Mouse (Mus musculus) intestine, embryonic 16.5 days (tissue): ENCODE data around the gene Cxcl15. TPM values are rescaled to one million over a fixed set of nuclear protein-coding genes. Genes with fewer than 3 reads are reported as not detected.
"Not testable (repeated sequence)": the region's sequence is repeated elsewhere in the genome, so short reads cannot be mapped to it uniquely, and the experiment has no call there.

Experiments
- ATAC-seq: fragments of 200-750 bp; cut with Nextera tagmentation; 2 replicates; pipeline ENCODE4 v1.8.0; 2017; ENCODE audit warnings: moderate TSS enrichment, moderate library complexity
- H3K27ac ChIP-seq: fragments of 300-500 bp; sonication (generic); 2 replicates; pipeline ENCODE4 v1.5.1; 2014; ENCODE audit warnings: mild to moderate bottlenecking, low read length
- H3K27me3 ChIP-seq: fragments of 300-500 bp; sonication (generic); replicated peaks from 2 replicates; pipeline ENCODE4 v1.6.1; 2014; ENCODE audit warnings: low read length, control low read depth, mixed read lengths; ENCODE audit not compliant: control insufficient read depth, insufficient read depth
- H3K36me3 ChIP-seq: fragments of 300-500 bp; sonication (generic); 2 replicates; pipeline ENCODE4 v1.6.1; 2014; ENCODE audit warnings: low read length, control low read depth; ENCODE audit not compliant: control insufficient read depth, insufficient read depth
- H3K4me1 ChIP-seq: fragments of 300-500 bp; sonication (generic); 2 replicates; pipeline ENCODE4 v1.6.1; 2014; ENCODE audit warnings: low read length, control low read depth, mixed read lengths; ENCODE audit not compliant: control insufficient read depth, insufficient read depth
- H3K4me2 ChIP-seq: fragments of 300-500 bp; sonication (generic); 2 replicates; pipeline ENCODE4 v1.6.1; 2014; ENCODE audit warnings: low read depth, low read length, control low read depth
- H3K4me3 ChIP-seq: fragments of 300-500 bp; sonication (generic); 2 replicates; pipeline ENCODE4 v1.5.1; 2014; ENCODE audit warnings: mild to moderate bottlenecking, low read length
- H3K9ac ChIP-seq: fragments of 300-500 bp; sonication (generic); 2 replicates; pipeline ENCODE4 v1.6.1; 2014; ENCODE audit warnings: low read depth, low read length
- H3K9me3 ChIP-seq: fragments of 300-500 bp; sonication (generic); 2 replicates; pipeline ENCODE4 v1.6.1; 2016; ENCODE audit warnings: low read length, control low read depth; ENCODE audit not compliant: control insufficient read depth
- WGBS: fragments of 180-500 bp; shearing (Covaris S2); extraction: QIAGEN DNeasy Blood & Tissue Kit; methylation state at CpG from one replicate; pipeline ENCODE4 v1.1.7; 2014; 5-methylcytosine and 5-hydroxymethylcytosine counted together
- polyA plus RNA-seq: library from polyadenylated mRNA; unstranded; fragments of >200 nt; fragmentation: Nextera tagmentation; extraction: Ambion mirVana; gene quantifications from 2 replicates; pipeline ENCODE4 v1.2.1, GENCODE M21; 2015

The Cxcl15 gene
- polyA plus RNA-seq, 1 experiment from 2014 or later, result 0.22 TPM

DNA sequence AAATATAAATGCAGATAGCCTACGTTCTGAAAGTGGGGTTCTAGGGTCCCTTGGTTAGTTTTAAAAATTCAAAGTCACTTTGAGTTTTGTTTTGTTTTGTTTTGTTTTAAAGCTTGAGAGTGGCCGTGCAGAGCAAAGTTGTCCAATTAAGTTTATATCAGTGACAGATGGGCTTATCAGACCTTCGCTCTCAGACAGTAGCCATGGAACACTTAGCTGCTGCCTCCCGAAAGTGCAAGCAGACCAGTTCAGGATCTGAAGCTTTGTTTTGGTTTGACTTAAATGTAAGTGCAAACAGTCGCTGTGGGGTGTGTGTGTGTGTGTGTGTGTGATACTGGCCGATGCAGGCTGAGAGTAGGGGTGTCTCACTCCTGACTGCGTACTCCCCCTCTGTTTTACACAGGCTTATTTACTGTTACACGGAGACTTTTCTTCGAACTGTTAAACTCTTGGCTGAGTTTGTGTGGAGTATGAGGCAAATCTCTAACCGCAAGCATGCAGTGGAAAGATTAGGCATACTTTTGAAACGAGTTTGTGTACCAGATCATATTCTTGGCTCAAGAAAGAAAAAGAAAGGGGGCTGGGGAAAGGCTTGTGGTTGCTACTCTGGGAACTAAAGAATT is 37.9 kb downstream of the Cxcl15 start:
- H3K4me3 ChIP-seq, result no peak overlapping the region
- H3K9me3 ChIP-seq, result no peaks in the 10 kb centered on the region
- WGBS, result 51% methylated on average over 11 of the region's 11 CpGs
- H3K36me3 ChIP-seq, result no peaks in the 10 kb centered on the region
- peak; percentile 59; the same call in 1 of the 2 replicates for ATAC-seq
- peak overlapping the region; percentile 9 for H3K27ac ChIP-seq
- no peaks in the 10 kb centered on the region for H3K4me1 ChIP-seq
- no peak overlapping the region for H3K9ac ChIP-seq
- no peak overlapping the region for H3K4me2 ChIP-seq
- H3K27me3 ChIP-seq, result no peaks in the 10 kb centered on the region

DNA sequence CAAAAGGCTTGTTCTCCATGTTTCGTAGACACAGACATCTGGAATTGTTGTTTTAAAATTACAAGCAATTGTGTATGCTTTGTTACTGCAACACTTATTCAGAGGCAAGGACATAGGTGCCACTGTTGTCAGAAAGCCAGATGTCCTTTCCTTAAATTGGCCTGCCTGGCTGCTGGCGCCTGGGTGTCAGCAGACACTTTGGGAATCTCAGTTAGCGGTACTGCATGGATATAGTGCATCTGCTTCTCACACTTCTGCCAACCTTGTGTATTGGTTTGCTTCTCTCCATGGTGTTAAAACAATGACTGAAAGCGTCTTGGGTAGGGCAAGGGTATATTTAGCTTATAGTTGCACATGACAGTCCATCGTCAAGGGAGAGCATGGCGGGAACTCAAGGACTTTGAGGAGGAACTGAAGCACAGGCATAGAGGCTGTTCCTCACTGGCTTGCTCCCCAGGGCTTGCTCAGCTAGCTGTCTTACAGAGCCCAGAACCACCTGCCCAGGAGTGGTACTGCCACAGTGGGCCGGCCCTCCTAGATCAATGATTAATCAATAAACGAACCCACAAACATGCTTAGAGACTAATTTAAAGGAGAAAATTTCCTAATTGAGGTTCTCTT is 38.5 kb downstream of the Cxcl15 start:
- no peak for ATAC-seq
- no peak overlapping the region for H3K9ac ChIP-seq
- H3K27me3 ChIP-seq, result no peaks in the 10 kb centered on the region
- no peaks in the 10 kb centered on the region for H3K9me3 ChIP-seq
- no peak overlapping the region for H3K27ac ChIP-seq
- WGBS, result 81% methylated on average over 8 of the region's 8 CpGs
- H3K36me3 ChIP-seq, result no peaks in the 10 kb centered on the region
- no peaks in the 10 kb centered on the region for H3K4me1 ChIP-seq
- no peak overlapping the region for H3K4me2 ChIP-seq
- H3K4me3 ChIP-seq, result no peak overlapping the region

DNA sequence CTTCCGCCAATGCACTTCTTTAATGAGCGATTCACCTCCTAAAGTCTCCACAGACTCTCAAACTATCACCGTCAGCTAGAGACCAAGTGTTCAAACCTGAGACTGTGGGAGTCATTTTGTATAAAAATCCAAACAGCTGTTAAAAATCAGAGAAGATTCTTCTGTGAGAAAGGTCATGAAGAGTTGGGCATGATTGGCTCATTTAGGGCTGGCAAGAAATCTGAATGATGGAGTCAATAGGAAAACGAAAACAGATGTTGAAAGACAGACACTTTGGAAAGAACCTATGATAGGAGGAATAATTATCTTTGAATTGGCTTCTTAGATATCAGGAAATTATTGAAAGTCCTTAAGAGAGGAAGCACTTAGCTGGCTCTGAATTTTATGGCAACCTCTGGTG is 40.1 kb downstream of the Cxcl15 start:
- no peak for ATAC-seq
- no peaks in the 10 kb centered on the region for H3K4me1 ChIP-seq
- H3K27ac ChIP-seq, result no peak overlapping the region
- 89% methylated on average over 4 of the region's 4 CpGs for WGBS
- no peak overlapping the region for H3K4me3 ChIP-seq
- no peak overlapping the region for H3K9ac ChIP-seq
- no peaks in the 10 kb centered on the region for H3K36me3 ChIP-seq
- H3K27me3 ChIP-seq, result no peaks in the 10 kb centered on the region
- H3K4me2 ChIP-seq, result no peak overlapping the region
- no peaks in the 10 kb centered on the region for H3K9me3 ChIP-seq

DNA sequence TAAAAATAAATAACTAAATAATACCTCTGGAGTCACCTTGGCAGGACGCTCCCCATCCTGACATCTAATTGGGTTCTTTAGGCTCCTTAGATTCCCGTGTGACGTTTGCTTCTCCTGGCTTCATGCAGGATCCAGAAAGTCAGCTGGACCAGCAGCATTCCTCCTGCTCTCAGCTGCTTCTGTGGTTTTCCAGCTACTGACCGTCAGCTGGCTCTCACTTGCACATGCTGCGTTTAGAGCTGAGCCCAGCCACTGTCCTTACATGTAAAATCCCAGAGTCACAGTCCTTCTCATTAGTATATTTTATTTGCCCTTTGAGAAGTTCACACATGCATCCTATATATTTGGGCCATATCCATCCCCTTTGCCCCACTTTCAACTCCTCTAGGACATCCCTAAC is 44.2 kb downstream of the Cxcl15 start:
- no peaks in the 10 kb centered on the region for H3K4me1 ChIP-seq
- 64% methylated on average over 5 of the region's 5 CpGs for WGBS
- H3K4me3 ChIP-seq, result no peak overlapping the region

DNA sequence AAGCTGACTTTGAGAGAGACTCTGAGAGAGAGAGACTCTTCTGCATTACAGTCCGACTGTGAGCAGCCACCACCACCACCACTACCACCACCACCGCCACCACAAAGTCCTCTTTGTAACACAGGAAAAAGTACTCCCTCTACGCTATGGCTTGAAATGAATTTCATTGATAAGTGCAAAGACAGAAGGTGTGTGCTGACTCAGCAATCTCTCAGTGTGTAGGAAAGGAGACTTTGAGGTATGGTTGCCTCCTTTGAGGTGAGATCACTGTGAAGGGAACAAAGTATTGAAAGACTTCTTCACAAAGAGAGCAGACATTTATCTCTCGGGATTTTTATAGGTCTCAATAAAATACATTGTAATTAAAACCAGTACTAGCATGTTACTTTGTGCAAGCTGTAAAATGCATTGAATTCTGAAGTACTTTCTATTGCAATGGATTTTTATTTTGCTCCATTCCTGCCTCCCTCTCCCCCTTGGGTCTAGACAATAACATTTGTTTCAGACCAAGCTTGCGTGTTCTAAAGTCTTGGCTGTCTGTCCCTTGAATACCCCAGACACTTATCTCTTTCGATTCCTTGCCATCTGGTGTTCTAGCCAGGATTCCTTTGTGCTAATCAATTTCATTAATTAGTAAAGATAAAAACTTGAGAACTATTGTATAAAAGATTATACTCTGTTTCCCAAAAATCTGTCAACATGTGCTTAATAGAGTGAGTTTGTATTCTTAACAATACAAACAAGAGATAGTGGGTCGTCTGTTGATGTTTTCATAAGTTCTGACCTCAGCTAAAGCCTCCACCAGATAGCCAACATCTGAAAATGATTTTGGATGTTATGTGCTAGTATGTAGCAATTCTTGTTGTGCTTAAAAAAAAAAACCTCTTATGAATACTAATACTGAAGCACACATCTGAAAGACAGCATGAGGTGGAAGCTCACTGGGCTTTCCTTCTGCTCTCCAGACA is 46.9 kb downstream of the Cxcl15 start:
- 73% methylated on average over 7 of the region's 7 CpGs for WGBS
- no peak for ATAC-seq

More for the DNA sequence above, 44.2 kb downstream of the Cxcl15 start:
- no peak for ATAC-seq
- Histone ChIP-seq H3K9me3 (no peaks in the 10 kb centered on the region), H3K27ac (no peak overlapping the region), H3K4me2 (no peak overlapping the region), H3K9ac (no peak overlapping the region), H3K36me3 (no peaks in the 10 kb centered on the region), H3K27me3 (no peaks in the 10 kb centered on the region)

DNA sequence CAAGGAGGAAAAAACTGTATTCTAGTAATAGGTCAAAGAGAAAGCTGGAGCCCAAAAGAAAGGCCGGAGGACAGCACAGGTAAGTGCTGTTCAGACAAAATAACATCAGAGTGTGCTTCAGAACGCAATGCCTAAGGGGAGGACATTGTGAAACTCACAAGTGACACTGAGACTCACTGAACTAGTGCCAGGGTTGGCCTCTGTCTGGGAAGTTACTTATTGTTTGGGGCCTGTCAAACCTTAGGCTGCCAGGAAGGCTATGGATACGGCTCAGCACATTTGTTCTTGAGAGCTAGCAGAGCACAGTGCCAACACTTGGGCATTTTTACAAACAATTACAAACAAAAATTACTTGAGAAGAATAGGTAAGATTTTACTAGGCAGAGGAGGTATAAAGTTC is 49.6 kb downstream of the Cxcl15 start:
- Histone ChIP-seq H3K9me3 (no peaks in the 10 kb centered on the region), H3K27me3 (no peaks in the 10 kb centered on the region), H3K4me1 (no peaks in the 10 kb centered on the region), H3K27ac (no peak overlapping the region), H3K36me3 (no peaks in the 10 kb centered on the region), H3K4me3 (no peak overlapping the region), H3K4me2 (no peak overlapping the region), H3K9ac (no peak overlapping the region)
- WGBS, result 85% methylated on average over 3 of the region's 3 CpGs
- ATAC-seq, result no peak

More for the DNA sequence above, 46.9 kb downstream of the Cxcl15 start:
- Histone ChIP-seq H3K4me3 (no peak overlapping the region), H3K36me3 (no peaks in the 10 kb centered on the region), H3K27ac (no peak overlapping the region), H3K4me1 (no peaks in the 10 kb centered on the region), H3K9me3 (no peaks in the 10 kb centered on the region), H3K4me2 (no peak overlapping the region), H3K27me3 (no peaks in the 10 kb centered on the region), H3K9ac (no peak overlapping the region)

DNA sequence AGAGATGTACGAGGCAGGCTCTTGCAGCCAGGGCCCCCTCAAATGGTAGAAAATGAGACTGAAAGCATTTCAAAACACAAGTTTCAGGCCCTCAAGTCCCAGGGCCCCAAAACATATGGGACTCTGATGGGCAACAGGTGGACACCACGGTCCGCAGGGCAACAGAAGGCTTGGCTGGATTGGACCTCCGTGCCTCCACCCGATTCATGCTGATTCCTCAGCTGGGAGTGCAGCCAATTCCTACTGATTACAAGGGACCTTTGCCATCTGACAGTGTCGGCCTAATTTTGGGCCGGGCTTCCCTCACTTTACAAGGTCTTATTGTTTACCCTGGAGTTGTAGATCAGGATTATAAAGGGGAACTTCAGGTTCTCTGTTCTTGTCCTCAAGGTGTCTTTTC is 55.8 kb downstream of the Cxcl15 start:
- H3K9me3 ChIP-seq, H3K27ac ChIP-seq, H3K9ac ChIP-seq, H3K4me3 ChIP-seq, H3K4me1 ChIP-seq, ATAC-seq, H3K4me2 ChIP-seq, H3K27me3 ChIP-seq, H3K36me3 ChIP-seq: not testable (repeated sequence)
- WGBS, result 92% methylated on average over 7 of the region's 7 CpGs

DNA sequence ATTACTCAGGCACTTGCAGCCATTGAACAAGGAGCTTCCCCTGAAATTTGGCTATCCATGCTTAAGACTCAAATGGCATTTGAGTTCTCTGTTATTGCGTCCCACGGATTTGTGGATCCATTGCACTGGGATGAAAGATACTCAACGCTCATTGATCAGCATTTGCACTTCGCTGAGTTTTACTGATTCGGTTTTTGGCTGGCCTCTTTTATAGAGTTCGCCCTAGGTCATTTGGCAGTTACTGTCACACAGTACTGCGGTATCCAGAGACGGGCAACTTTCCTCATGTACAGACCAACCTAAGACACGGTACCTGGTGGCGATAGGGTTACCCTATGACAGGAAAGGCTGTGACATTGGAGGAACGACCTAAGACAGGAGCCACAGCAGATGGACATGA is 57.1 kb downstream of the Cxcl15 start:
- 94% methylated on average over 11 of the region's 11 CpGs for WGBS

More for the DNA sequence above, 57.1 kb downstream of the Cxcl15 start:
- ATAC-seq, H3K4me2 ChIP-seq, H3K36me3 ChIP-seq, H3K4me3 ChIP-seq, H3K9me3 ChIP-seq, H3K27me3 ChIP-seq, H3K9ac ChIP-seq, H3K27ac ChIP-seq, H3K4me1 ChIP-seq: not testable (repeated sequence)
